Mouse (Mus musculus) kidney, postnatal 10 days (tissue): ENCODE measurements around the gene Tstd2.
A peak's percentile ranks its signal among the peaks of the same experiment; 100 is the strongest.

ENCODE experiments used
- DNase-seq: peaks from one replicate; pipeline ENCODE4 v3.0.0; 2021; ENCODE audit warnings: mixed read lengths

Tstd2 gene

GRCm38 (mm10) chr4:46119514-46120094 lies 18.9 kb downstream of the Tstd2 start:
- no peak for DNase-seq

GRCm38 (mm10) chr4:46117536-46117935 lies 21.0 kb downstream of the Tstd2 start:
- no peak for DNase-seq

- DNase-seq: peak; percentile 22
Observed at GRCm38 (mm10) chr4:46116544-46117175, 21.8 kb downstream of the Tstd2 start.

GRCm38 (mm10) chr4:46115308-46115707 lies 23.2 kb downstream of the Tstd2 start:
- no peak for DNase-seq

- DNase-seq: no peak
Observed at GRCm38 (mm10) chr4:46111361-46111760, 27.1 kb downstream of the Tstd2 start.

GRCm38 (mm10) chr4:46110084-46110483 lies 28.4 kb downstream of the Tstd2 start:
- no peak for DNase-seq

GRCm38 (mm10) chr4:46102078-46102769 lies 36.3 kb downstream of the Tstd2 start:
- no peak for DNase-seq

- no peak for DNase-seq
Observed at GRCm38 (mm10) chr4:46101211-46101711, 37.2 kb downstream of the Tstd2 start.

- no peak for DNase-seq
Observed at GRCm38 (mm10) chr4:46100539-46100938, 38.0 kb downstream of the Tstd2 start.

- DNase-seq: no peak
Observed at GRCm38 (mm10) chr4:46099132-46099531, 39.4 kb downstream of the Tstd2 start.

GRCm38 (mm10) chr4:46097591-46097990 lies 40.9 kb downstream of the Tstd2 start:
- no peak for DNase-seq

GRCm38 (mm10) chr4:46096546-46096945 lies 41.9 kb downstream of the Tstd2 start:
- no peak for DNase-seq

GRCm38 (mm10) chr4:46095826-46096159 lies 42.7 kb downstream of the Tstd2 start:
- DNase-seq: no peak

GRCm38 (mm10) chr4:46094916-46095825 lies 43.3 kb downstream of the Tstd2 start:
- DNase-seq: no peak

- no peak for DNase-seq
Observed at GRCm38 (mm10) chr4:46092429-46093076, 45.9 kb downstream of the Tstd2 start.

GRCm38 (mm10) chr4:46089524-46090125 lies 48.9 kb downstream of the Tstd2 start:
- DNase-seq: no peak

GRCm38 (mm10) chr4:46087852-46088251 lies 50.6 kb downstream of the Tstd2 start:
- no peak for DNase-seq

- DNase-seq: no peak
Observed at GRCm38 (mm10) chr4:46087427-46087771, 51.1 kb downstream of the Tstd2 start.

GRCm38 (mm10) chr4:46086718-46087426 lies 51.6 kb downstream of the Tstd2 start:
- peak; percentile 39 for DNase-seq

GRCm38 (mm10) chr4:46085223-46085811 lies 53.2 kb downstream of the Tstd2 start:
- DNase-seq: peak; percentile 37
